Mouse (Mus musculus): ENCODE results near the gene Cpne4.

The Cpne4 gene

GRCm38 (mm10) chr9:104546986-104547385 lies at the start of gene Cpne4:
Gene Cpne4, plus strand, starts transcription at chr9:104547286.
- DNase-seq (ENCODE audit: low spot score in 2 of 2) = no peak

DNA sequence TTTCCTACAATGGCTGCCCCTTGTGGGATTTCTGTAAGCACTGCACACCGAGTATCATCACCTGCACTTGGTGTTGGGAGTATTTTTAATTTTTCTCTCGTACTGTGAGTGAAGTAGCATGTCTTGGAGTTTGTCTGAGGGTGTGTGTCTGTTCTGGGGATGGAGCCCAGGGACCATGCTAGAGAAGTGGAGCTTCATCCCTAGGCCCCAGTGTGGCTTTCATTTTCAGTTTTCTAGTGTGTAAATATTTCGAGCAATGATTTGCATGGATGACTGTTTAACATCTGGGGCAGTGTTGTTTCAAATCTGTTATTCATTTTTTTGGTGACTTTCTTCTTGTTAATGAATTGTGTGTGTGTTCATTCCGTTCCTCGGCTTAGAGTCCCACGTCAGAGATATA lies 31.9 kb upstream of the Cpne4 start:
- DNase-seq (ENCODE audit: low spot score in 2 of 2) = no peak

GRCm38 (mm10) chr9:104535508-104535907 lies 11.6 kb upstream of the Cpne4 start:
- DNase-seq (ENCODE audit: low spot score in 2 of 2) = no peak

DNA sequence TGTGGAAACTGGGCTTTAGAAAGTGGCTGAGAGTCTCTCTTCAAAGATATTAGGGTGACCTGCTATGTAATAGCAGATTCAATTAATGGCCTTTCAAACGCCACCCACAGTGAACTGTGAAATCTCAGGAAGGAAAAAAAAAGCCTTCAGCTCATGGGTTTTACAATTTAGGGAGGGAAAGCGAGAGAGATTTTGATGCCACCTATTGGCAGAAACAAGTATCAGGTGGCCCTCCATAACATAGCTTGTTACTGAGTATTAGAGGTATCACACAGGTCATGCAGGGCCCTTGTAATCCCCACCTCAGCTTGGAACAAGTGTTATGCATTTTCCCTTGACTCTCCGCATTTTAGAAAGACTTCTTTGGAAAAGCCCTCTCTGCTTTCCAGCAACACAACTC lies 18.7 kb downstream of the Cpne4 start:
- DNase-seq (ENCODE audit: low spot score in 2 of 2) = no peak

DNA sequence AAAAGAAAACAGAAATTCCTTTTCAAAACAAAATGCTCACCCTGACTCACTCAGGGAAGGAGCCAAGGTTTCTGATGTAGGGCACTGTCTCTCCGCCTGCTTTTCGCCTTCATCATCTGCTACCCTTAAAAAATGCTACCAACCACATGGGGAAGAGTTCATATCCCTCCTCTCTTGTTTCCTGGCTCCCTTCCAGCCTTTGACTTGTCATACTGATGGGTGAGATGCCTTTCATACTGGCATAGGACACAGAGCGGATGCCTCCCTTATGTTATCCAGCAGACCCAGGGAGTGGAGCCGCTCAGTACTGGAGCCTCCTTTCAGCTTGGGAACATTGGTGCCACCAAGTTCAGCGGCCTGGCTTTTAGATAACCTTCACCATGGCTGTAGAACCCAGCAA lies 19.4 kb downstream of the Cpne4 start:
- DNase-seq (ENCODE audit: low spot score in 2 of 2) = no peak

DNA sequence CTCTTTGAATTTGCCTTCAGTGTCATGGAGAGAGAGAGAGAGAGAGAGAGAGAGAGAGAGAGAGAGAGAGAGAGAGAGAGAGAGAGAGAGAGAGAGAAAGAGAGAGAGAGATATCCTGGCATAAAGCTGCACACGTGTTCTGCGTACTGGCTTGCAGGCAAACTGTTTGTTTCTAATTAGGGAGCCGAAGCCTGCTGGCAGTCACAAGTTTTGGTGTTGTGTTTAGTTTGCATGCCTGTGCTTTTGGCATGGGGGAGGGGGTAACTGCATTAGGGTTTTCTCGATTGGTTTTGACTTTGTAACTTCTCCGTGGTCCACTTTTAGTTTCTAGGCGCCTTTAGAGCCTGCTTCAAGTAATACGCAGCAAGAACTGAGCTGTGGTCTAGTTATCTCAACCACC lies 20.0 kb downstream of the Cpne4 start:
- DNase-seq (ENCODE audit: low spot score in 2 of 2) = no peak

DNA sequence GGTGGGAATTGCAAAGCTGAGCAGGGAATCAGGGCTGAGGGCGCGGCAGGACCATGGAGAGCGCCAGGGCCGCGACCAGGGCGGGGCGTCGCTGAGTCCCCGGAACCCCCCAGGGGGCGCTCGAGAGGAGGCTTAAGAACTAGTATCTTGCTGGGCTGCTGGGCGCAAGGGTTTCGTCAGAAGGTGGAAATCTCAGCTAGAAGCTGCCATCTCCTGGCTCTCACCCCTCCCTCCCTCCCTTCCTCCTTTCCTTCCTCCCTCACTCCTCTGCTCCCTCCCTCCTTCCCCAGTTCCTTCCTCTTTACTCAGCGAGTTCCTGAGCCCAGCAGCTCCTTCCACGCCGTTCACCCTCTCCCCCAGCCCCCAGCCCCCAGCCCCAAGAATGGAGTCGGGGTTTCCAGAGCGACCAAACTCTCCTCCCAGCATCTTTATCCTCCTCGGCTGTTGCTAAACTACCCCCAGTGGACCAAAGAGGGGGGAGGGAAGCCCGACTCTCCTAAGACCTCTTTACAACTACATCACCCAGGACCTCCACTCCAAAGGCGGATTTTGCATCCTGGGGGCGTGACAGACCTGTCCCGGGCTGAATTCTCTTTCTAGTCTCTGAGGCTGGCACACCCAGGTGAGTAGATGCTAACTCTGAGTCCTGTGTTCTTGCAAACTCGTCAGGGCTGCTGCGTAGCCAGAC lies 22.5 kb downstream of the Cpne4 start:
- peak in 1 of 2 experiments; percentile 12 for DNase-seq (ENCODE audit: low spot score in 2 of 2)

GRCm38 (mm10) chr9:104572856-104573255 lies 25.8 kb downstream of the Cpne4 start:
- DNase-seq (ENCODE audit: low spot score in 2 of 2) = no peak

DNA sequence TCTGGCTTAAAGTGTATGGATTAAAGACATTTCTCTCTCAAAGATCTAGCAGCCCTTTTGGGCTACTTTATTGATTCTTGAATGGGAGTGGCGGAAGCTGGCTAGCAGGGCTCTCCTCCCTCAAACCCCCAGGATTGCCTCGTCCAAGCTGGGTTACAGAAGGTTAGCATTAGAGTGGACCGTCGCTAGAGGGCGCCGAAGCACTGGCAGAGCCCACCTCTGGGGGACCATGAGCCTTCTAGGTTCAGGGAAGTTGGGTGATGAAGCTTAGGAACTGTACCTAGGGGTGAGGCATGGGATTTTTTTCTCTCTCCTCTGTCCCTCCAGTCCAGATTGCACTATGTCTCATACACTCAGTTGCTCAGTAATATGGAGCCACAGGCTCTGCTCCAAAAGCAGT lies 27.4 kb downstream of the Cpne4 start:
- DNase-seq (ENCODE audit: low spot score in 2 of 2) = no peak

GRCm38 (mm10) chr9:104581921-104582624 lies 35.0 kb downstream of the Cpne4 start:
- no peak for DNase-seq (ENCODE audit: low spot score in 2 of 2)

- DNase-seq (ENCODE audit: low spot score in 2 of 2) = no peak
Observed at GRCm38 (mm10) chr9:104582675-104583074, 35.6 kb downstream of the Cpne4 start.

GRCm38 (mm10) chr9:104594550-104594949 lies 47.5 kb downstream of the Cpne4 start:
- no peak for DNase-seq (ENCODE audit: low spot score in 2 of 2)

- no peak for DNase-seq (ENCODE audit: low spot score in 2 of 2)
Observed at GRCm38 (mm10) chr9:104594979-104595378, 47.9 kb downstream of the Cpne4 start.

GRCm38 (mm10) chr9:104612523-104612922 lies 65.4 kb downstream of the Cpne4 start:
- no peak for DNase-seq (ENCODE audit: low spot score in 2 of 2)

DNA sequence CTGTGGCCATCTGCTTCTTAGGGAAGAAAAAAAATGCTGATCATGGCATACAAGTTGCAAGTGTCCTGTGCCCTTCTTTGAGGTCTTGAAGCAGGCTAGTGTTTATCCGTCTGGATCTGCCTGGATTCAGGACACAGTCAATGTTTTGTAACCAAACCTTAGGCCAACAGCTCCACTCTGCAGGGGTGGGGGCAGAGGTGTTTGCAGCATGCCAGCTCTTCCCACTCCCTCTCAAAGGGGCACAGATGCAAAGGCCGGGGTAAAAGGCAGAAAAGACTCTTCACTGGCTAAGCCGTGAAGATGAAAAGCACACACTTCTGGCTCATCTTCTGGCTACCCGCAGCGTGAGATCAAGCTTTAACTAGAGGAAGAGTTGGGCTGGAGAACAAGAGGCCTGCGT lies 69.6 kb downstream of the Cpne4 start:
- no peak for DNase-seq (ENCODE audit: low spot score in 2 of 2)

DNA sequence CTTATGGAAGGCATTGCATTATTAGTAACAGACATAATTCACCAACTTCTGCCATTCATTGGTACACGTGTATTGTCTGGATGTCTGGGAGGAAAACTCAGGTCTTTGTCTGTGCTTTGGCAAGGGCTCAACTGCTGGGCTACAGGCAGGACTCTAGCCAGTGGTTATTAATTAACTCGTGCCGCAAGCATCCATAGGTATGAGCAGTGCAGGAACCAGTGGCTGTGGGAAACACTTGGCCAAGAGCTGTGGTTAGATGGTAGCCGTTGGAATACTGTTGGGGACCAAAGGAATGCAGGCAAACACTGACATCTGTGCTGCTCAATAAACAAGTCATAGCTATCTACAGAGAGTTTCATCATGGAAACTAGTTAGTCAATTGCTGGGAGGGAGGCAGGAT lies 76.5 kb downstream of the Cpne4 start:
- DNase-seq (ENCODE audit: low spot score in 2 of 2) = no peak

GRCm38 (mm10) chr9:104627816-104628215 lies 80.7 kb downstream of the Cpne4 start:
- no peak for DNase-seq (ENCODE audit: low spot score in 2 of 2)

DNA sequence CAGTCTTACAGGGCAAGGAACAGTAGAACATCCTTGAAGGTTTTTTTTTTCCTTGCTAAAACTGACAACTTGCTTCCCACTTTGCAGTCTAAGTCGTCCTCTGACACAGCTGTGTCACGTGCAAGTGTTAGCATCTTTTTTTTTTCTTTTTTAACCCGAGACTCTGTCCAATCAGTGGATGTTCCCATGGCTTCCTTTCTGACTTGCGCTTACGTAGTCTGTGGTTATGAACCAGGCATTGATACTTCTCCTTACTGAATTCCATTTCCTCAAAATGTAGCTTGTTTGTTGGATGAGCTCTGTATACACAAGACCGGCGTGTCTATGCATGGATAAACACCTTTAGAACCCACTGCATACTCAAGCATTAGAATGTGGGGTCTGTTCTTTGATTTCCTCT lies 82.2 kb downstream of the Cpne4 start:
- DNase-seq (ENCODE audit: low spot score in 2 of 2) = peak; percentile 0 to 28

- DNase-seq (ENCODE audit: low spot score in 2 of 2) = no peak
Observed at GRCm38 (mm10) chr9:104646348-104646994, 99.4 kb downstream of the Cpne4 start.

DNA sequence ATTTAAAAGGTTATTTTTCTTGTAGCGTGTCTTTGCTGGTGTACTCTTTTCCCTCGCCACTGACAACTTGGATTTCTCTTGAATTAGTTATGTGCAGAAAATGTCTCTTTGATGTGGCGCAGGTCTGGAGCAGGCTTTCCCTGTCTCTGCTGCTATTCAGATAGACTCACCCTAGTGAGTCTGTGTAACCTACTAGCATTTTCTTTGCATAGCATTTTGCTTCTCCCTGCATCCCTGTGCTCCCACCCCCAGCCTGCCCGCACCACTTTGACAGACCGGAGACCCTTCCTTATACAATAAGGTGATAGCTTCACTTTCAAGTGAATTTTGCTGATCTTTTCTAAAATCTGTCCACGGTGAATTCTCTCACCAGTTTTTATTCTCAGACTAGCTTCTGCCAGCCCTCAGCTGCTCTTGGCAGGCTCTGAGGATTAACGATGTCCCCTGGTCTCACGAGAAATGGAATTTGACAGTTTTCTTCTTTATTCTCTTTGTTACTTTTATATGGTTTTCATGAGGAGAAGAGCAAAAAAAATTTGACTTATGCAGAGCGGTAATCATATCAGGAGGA lies 105.7 kb downstream of the Cpne4 start:
- no peak for DNase-seq (ENCODE audit: low spot score in 2 of 2)

DNA sequence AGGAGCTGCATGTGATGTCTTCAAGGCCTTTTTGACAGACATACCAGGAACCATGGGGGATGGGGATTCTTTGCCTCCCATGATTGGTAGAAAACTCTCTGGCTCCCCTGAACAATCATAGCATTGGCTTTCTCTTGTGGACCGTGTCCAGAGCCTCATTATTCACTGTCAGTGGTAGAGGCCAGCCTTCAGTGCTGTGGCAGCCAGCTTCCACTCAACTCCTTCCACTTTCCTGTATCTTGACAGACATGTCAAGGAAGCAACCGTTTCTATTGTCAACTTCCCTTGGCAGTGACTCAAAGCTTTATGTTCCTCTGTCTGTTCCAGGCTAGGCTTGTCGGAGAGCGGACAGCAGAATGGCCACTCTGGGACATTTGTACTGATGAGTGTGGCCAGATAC lies 112.7 kb downstream of the Cpne4 start:
- no peak for DNase-seq (ENCODE audit: low spot score in 2 of 2)

DNA sequence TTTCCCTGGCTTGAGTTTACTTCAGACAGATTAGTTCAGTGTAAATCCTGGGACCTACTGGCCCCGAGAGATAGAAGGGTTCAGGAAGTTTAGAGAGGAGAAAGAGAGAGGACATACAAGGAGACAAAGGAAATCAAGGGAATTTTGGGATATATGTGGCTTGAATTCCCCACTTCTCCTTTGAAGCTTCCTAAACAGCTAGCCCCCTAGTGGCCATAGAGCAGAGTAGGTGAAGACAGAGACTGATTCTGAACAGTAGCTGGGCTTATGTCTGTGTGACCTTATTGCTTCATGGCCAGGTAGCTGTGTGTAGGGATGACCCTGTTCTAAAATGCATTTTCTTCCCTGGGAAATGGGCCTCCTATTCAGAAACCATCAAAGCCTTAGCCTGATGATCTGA lies 129.6 kb downstream of the Cpne4 start:
- DNase-seq (ENCODE audit: low spot score in 2 of 2) = no peak

- no peak for DNase-seq (ENCODE audit: low spot score in 2 of 2)
Observed at GRCm38 (mm10) chr9:104678571-104678970, 131.5 kb downstream of the Cpne4 start.

All from heart, adult 9 months (tissue).